ENCODE assay signal across 15 mouse cellular contexts in genomic region chr12:89282362-89283343, GRCm38 (mm10).
A peak's percentile ranks its signal among the peaks of the same experiment; 100 is the strongest.
DNase-seq lines count a peak whose midpoint lies in the region; ATAC-seq and TF ChIP-seq lines count a peak whose summit lies in the region.
"Had no signal": no experiment of that assay in that cellular context is flagged by ENCODE, and none has a peak within 500 bp of the region (broad histone marks: within the 10 kb centered on the region; RNA-seq: fewer than 3 reads in every experiment).

No protein-coding gene starts in this region.

- no peak overlapping the region for H3K4me3 ChIP-seq in hindbrain, embryonic 11.5 days (ENCODE audit: low read depth, low read length)
- H3K4me3 ChIP-seq in hindbrain, embryonic 10.5 days, result no peak overlapping the region
- no peak overlapping the region for H3K4me3 ChIP-seq in embryonic facial prominence, embryonic 14.5 days (ENCODE audit: low read depth, low read length)
- no peak overlapping the region for H3K4me3 ChIP-seq in hindbrain, postnatal 0 days (ENCODE audit: low read length)
- no peak overlapping the region for H3K4me3 ChIP-seq in thymus, adult 2 months (ENCODE audit: control insufficient read depth, insufficient read depth, low read length)
- no peak overlapping the region for H3K4me3 ChIP-seq in liver, embryonic 11.5 days (ENCODE audit: low read depth, low read length)
- H3K4me3 ChIP-seq: embryonic facial prominence, embryonic 15.5 days; heart, embryonic 15.5 days had no signal

- no peaks in the 10 kb centered on the region for H3K4me1 ChIP-seq in hindbrain, embryonic 11.5 days (replicated peaks; ENCODE audit: control insufficient read depth, insufficient read depth, low read length)
- peaks cover 10% of the 10 kb centered on the region; the same call in 1 of the 2 replicates for H3K4me1 ChIP-seq in hindbrain, embryonic 10.5 days (replicated peaks)
- H3K4me1 ChIP-seq in embryonic facial prominence, embryonic 14.5 days (ENCODE audit: control insufficient read depth, insufficient read depth, low read length), result peaks cover 15% of the 10 kb centered on the region; the same call in 1 of the 2 replicates
- H3K4me1 ChIP-seq in hindbrain, postnatal 0 days (ENCODE audit: insufficient read depth, low read length), result no peaks in the 10 kb centered on the region
- H3K4me1 ChIP-seq in thymus, adult 2 months (replicated peaks; ENCODE audit: control insufficient read depth, insufficient read depth, low read length), result no peaks in the 10 kb centered on the region
- H3K4me1 ChIP-seq in liver, embryonic 11.5 days (replicated peaks; ENCODE audit: control insufficient read depth, insufficient read depth, low read length), result no peaks in the 10 kb centered on the region
- H3K4me1 ChIP-seq: heart, embryonic 15.5 days had no signal

- no peak overlapping the region for H3K4me2 ChIP-seq in hindbrain, embryonic 11.5 days (replicated peaks; ENCODE audit: low read depth, low read length)
- no peak overlapping the region for H3K4me2 ChIP-seq in embryonic facial prominence, embryonic 14.5 days (ENCODE audit: low read depth, low read length)
- H3K4me2 ChIP-seq in hindbrain, postnatal 0 days (ENCODE audit: low read depth, low read length), result no peak overlapping the region
- no peak overlapping the region for H3K4me2 ChIP-seq in liver, embryonic 11.5 days
- H3K4me2 ChIP-seq: embryonic facial prominence, embryonic 15.5 days; heart, embryonic 15.5 days had no signal

- H3K27me3 ChIP-seq in hindbrain, embryonic 11.5 days (ENCODE audit: control insufficient read depth, insufficient read depth, low read length), result no peaks in the 10 kb centered on the region
- no peaks in the 10 kb centered on the region for H3K27me3 ChIP-seq in hindbrain, embryonic 10.5 days (ENCODE audit: insufficient read depth, poor library complexity, severe bottlenecking)
- H3K27me3 ChIP-seq in embryonic facial prominence, embryonic 14.5 days (replicated peaks; ENCODE audit: control insufficient read depth, insufficient read depth, low read length), result no peaks in the 10 kb centered on the region
- H3K27me3 ChIP-seq in hindbrain, postnatal 0 days (ENCODE audit: insufficient read depth, low read length), result no peaks in the 10 kb centered on the region
- H3K27me3 ChIP-seq in thymus, adult 2 months (ENCODE audit: control insufficient read depth, insufficient read depth, low read length), result no peaks in the 10 kb centered on the region
- no peaks in the 10 kb centered on the region for H3K27me3 ChIP-seq in liver, embryonic 11.5 days (replicated peaks; ENCODE audit: control insufficient read depth, insufficient read depth, low read length)
- H3K27me3 ChIP-seq: embryonic facial prominence, embryonic 15.5 days; heart, embryonic 15.5 days had no signal

- TF ChIP-seq CTCF in hindbrain, postnatal 0 days (IDR thresholded peaks at IDR 0.05; ENCODE audit: low read depth), result no peak
- TF ChIP-seq CTCF in thymus, adult 2 months (IDR thresholded peaks at IDR 0.05; ENCODE audit: borderline replicate concordance, control insufficient read depth, extremely low read depth, insufficient read depth, low read length, poor library complexity), result no peak

- DNase-seq in hindbrain, embryonic 11.5 days (ENCODE audit: low spot score), result peak; percentile 17
- no peak for DNase-seq in hindbrain, embryonic 10.5 days (ENCODE audit: low spot score)
- DNase-seq in embryonic facial prominence, embryonic 14.5 days (ENCODE audit: low spot score), result peak; percentile 66
- DNase-seq in hindbrain, postnatal 0 days (ENCODE audit: low spot score), result peak; percentile 50
- DNase-seq in retina, adult 2 months (ENCODE audit: low read depth, low spot score), result peak; percentile 26
- no peak for DNase-seq in heart, adult 18-20 months
- DNase-seq in thymus, adult 2 months, result no peak
- no peak for DNase-seq in liver, embryonic 11.5 days (ENCODE audit: low spot score)
- DNase-seq: adrenal gland, postnatal 10 days; B cell, adult 2 months; cerebellum, postnatal 25 days; liver, postnatal 0 days; lung, postnatal 36 days had no signal

- no peak overlapping the region for H3K9ac ChIP-seq in hindbrain, embryonic 11.5 days (ENCODE audit: low read depth, low read length)
- H3K9ac ChIP-seq in embryonic facial prominence, embryonic 14.5 days (ENCODE audit: low read depth, low read length), result no peak overlapping the region
- no peak overlapping the region for H3K9ac ChIP-seq in hindbrain, postnatal 0 days (replicated peaks; ENCODE audit: low read length)
- H3K9ac ChIP-seq in liver, embryonic 11.5 days (ENCODE audit: low read depth, low read length), result no peak overlapping the region
- H3K9ac ChIP-seq: embryonic facial prominence, embryonic 15.5 days; heart, embryonic 15.5 days; liver, postnatal 0 days had no signal

- H3K9me3 ChIP-seq in hindbrain, embryonic 11.5 days (ENCODE audit: control insufficient read depth, low read length), result no peaks in the 10 kb centered on the region
- H3K9me3 ChIP-seq in hindbrain, embryonic 10.5 days, result no peaks in the 10 kb centered on the region
- H3K9me3 ChIP-seq in embryonic facial prominence, embryonic 14.5 days (ENCODE audit: control insufficient read depth, low read length), result no peaks in the 10 kb centered on the region
- no peaks in the 10 kb centered on the region for H3K9me3 ChIP-seq in hindbrain, postnatal 0 days (ENCODE audit: low read length)
- no peaks in the 10 kb centered on the region for H3K9me3 ChIP-seq in liver, embryonic 11.5 days (ENCODE audit: control insufficient read depth, low read length)
- H3K9me3 ChIP-seq: embryonic facial prominence, embryonic 15.5 days; heart, embryonic 15.5 days had no signal

- H3K27ac ChIP-seq in hindbrain, embryonic 11.5 days (ENCODE audit: low read depth, low read length), result no peak overlapping the region
- H3K27ac ChIP-seq in hindbrain, embryonic 10.5 days, result no peak overlapping the region
- no peak overlapping the region for H3K27ac ChIP-seq in embryonic facial prominence, embryonic 14.5 days (replicated peaks; ENCODE audit: low read depth, low read length)
- H3K27ac ChIP-seq in hindbrain, postnatal 0 days, result no peak overlapping the region
- no peak overlapping the region for H3K27ac ChIP-seq in thymus, adult 2 months (ENCODE audit: control insufficient read depth, insufficient read depth, low read length)
- H3K27ac ChIP-seq in liver, embryonic 11.5 days (ENCODE audit: low read depth, low read length), result no peak overlapping the region
- H3K27ac ChIP-seq: embryonic facial prominence, embryonic 15.5 days; heart, embryonic 15.5 days had no signal

- H3K36me3 ChIP-seq in hindbrain, embryonic 11.5 days (ENCODE audit: control insufficient read depth, insufficient read depth, low read length), result no peaks in the 10 kb centered on the region
- H3K36me3 ChIP-seq in hindbrain, embryonic 10.5 days, result no peaks in the 10 kb centered on the region
- no peaks in the 10 kb centered on the region for H3K36me3 ChIP-seq in embryonic facial prominence, embryonic 14.5 days (ENCODE audit: control insufficient read depth, insufficient read depth, low read length)
- H3K36me3 ChIP-seq in hindbrain, postnatal 0 days (ENCODE audit: insufficient read depth, low read length), result no peaks in the 10 kb centered on the region
- no peaks in the 10 kb centered on the region for H3K36me3 ChIP-seq in thymus, adult 2 months (ENCODE audit: control insufficient read depth, insufficient read depth, low read length)
- no peaks in the 10 kb centered on the region for H3K36me3 ChIP-seq in liver, embryonic 11.5 days (ENCODE audit: control insufficient read depth, insufficient read depth, low read length)
- H3K36me3 ChIP-seq: embryonic facial prominence, embryonic 15.5 days; heart, embryonic 15.5 days had no signal

- peak; percentile 73 for ATAC-seq in hindbrain, embryonic 11.5 days (ENCODE audit: low FRiP score)
- ATAC-seq in embryonic facial prominence, embryonic 14.5 days (ENCODE audit: low read depth), result peak; percentile 47; the same call in 1 of the 2 replicates
- peak; percentile 51; the same call in 1 of the 2 replicates for ATAC-seq in hindbrain, postnatal 0 days
- ATAC-seq in liver, embryonic 11.5 days (replicated peaks; ENCODE audit: low FRiP score), result no peak
- ATAC-seq: liver, postnatal 0 days had no signal

- no peak for TF ChIP-seq POLR2A in thymus, adult 2 months (IDR thresholded peaks at IDR 0.05; ENCODE audit: control insufficient read depth, extremely low read depth, insufficient read depth, low read length, poor library complexity)

- 69% methylated on average over 6 of the region's 6 CpGs for WGBS in hindbrain, embryonic 11.5 days
- WGBS in hindbrain, embryonic 10.5 days, result 71% methylated on average over 6 of the region's 6 CpGs
- WGBS in embryonic facial prominence, embryonic 14.5 days, result 64% methylated on average over 6 of the region's 6 CpGs
- WGBS in hindbrain, postnatal 0 days, result 54% methylated on average over 6 of the region's 6 CpGs
- WGBS in thymus, adult 2 months, result 78% methylated on average over 6 of the region's 6 CpGs
- 67% methylated on average over 6 of the region's 6 CpGs for WGBS in liver, embryonic 11.5 days

Comparison
In these comparisons a context has a peak if more than half of its experiments do, and no peak if none do; other contexts are left out.
1. DNase-seq: peak in hindbrain, embryonic 11.5 days (single experiment), embryonic facial prominence, embryonic 14.5 days (single experiment), hindbrain, postnatal 0 days (single experiment) and retina, adult 2 months (single experiment); none in hindbrain, embryonic 10.5 days (single experiment), heart, adult 18-20 months (0 of 2), thymus, adult 2 months (single experiment) and liver, embryonic 11.5 days (single experiment).